Mouse (Mus musculus) left cerebral cortex, adult 9 months (tissue): ENCODE data around the gene Peli1.

Source experiments
- DNase-seq, 2 experiments: peaks; one replicate each; pipeline ENCODE4 v3.0.0; 2022; ENCODE audit warnings: low spot score in 2 of 2

Peli1 gene

GRCm38 (mm10) chr11:21092621-21093020, 1.5 kb downstream of the Peli1 start:
- no peak for DNase-seq

GRCm38 (mm10) chr11:21093081-21093815, 2.2 kb downstream of the Peli1 start:
- DNase-seq = no peak

GRCm38 (mm10) chr11:21096590-21096989, 5.5 kb downstream of the Peli1 start:
- no peak for DNase-seq

- DNase-seq = no peak
Measured at GRCm38 (mm10) chr11:21098457-21098856, 7.4 kb downstream of the Peli1 start.

GRCm38 (mm10) chr11:21100704-21101103, 9.6 kb downstream of the Peli1 start:
- no peak for DNase-seq

- no peak for DNase-seq
Measured at GRCm38 (mm10) chr11:21101286-21101685, 10.2 kb downstream of the Peli1 start.

GRCm38 (mm10) chr11:21102273-21103005, 11.3 kb downstream of the Peli1 start:
- DNase-seq = no peak

- DNase-seq = no peak
Measured at GRCm38 (mm10) chr11:21103186-21103585, 12.1 kb downstream of the Peli1 start.

GRCm38 (mm10) chr11:21105393-21105792, 14.3 kb downstream of the Peli1 start:
- DNase-seq = no peak

GRCm38 (mm10) chr11:21107120-21107519, 16.0 kb downstream of the Peli1 start:
- no peak for DNase-seq

GRCm38 (mm10) chr11:21109279-21109678, 18.2 kb downstream of the Peli1 start:
- DNase-seq = no peak

GRCm38 (mm10) chr11:21114516-21114915, 23.4 kb downstream of the Peli1 start:
- DNase-seq = no peak

GRCm38 (mm10) chr11:21115804-21116203, 24.7 kb downstream of the Peli1 start:
- DNase-seq = no peak

- no peak for DNase-seq
Measured at GRCm38 (mm10) chr11:21116623-21117295, 25.7 kb downstream of the Peli1 start.

GRCm38 (mm10) chr11:21121737-21122136, 30.6 kb downstream of the Peli1 start:
- no peak for DNase-seq

- DNase-seq = no peak
Measured at GRCm38 (mm10) chr11:21122399-21122798, 31.3 kb downstream of the Peli1 start.

- DNase-seq = no peak
Measured at GRCm38 (mm10) chr11:21131692-21132091, 40.6 kb downstream of the Peli1 start.

- DNase-seq = no peak
Measured at GRCm38 (mm10) chr11:21134875-21135451, 43.9 kb downstream of the Peli1 start.

- no peak for DNase-seq
Measured at GRCm38 (mm10) chr11:21139453-21139852, 48.4 kb downstream of the Peli1 start.

- DNase-seq = no peak
Measured at GRCm38 (mm10) chr11:21141242-21141641, 50.2 kb downstream of the Peli1 start.

GRCm38 (mm10) chr11:21141755-21142154, 50.7 kb downstream of the Peli1 start:
- no peak for DNase-seq

GRCm38 (mm10) chr11:21149476-21149875, 58.4 kb downstream of the Peli1 start:
- DNase-seq = peak in 1 of 2 experiments; percentile 36
